Mouse (Mus musculus) left cerebral cortex, postnatal 25 days (tissue): Measurements from ENCODE around the gene Sp8. TPM values are rescaled to one million over a fixed set of nuclear protein-coding genes. Genes with fewer than 3 reads are reported as not detected.

ENCODE experiments used
- DNase-seq, 2 experiments: peaks; one replicate each; pipeline ENCODE4 v3.0.0; 2022; ENCODE audit warnings: low spot score in 2 of 2, mixed read lengths in 1 of 2
- intact Hi-C: fragments of 180-260 bp; cut with DNase I; formaldehyde crosslinking; loops from one replicate; pipeline ENCODE4 v1.15.1; 2025
- total RNA-seq, 2 experiments: library from RNA; stranded (reverse); gene quantifications; 2 replicates each; pipeline ENCODE4 v1.2.3; 2021

Sp8 gene
- total RNA-seq = 1 to 10 TPM; 1.7 to 2.5 TPM

DNA sequence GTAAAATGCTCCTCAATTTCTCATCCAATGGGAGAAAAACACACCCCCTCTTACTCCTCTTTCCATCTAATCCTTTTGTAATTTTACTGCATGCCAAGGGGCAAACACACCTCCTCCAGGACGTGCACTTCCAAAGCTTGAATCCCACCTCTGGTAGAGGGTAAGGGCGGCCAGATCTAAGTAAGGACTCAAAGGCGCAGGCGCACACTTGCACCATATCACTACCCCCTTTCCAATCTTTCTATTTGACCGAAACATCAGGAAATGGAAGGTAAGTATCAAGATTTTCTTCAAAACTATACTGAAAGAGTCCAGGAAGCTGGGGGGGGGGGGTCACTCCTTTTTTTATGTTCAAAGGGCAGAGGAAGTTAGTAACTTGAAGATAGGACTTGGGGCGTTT lies at the start of gene Sp8:
Gene Sp8, plus strand, starts transcription at position 109 of the 400 bp plus-strand sequence.
- DNase-seq = no peak
- intact Hi-C loops = loop anchor here (5.0 kb wide), 2 partner anchors 189 to 544 kb away; partner anchors contain the start of gene Sp4

GRCm38 (mm10) chr12:118811328-118811961 lies 34.7 kb upstream of the Sp8 start:
- intact Hi-C loops = no loop called here
- no peak for DNase-seq

DNA sequence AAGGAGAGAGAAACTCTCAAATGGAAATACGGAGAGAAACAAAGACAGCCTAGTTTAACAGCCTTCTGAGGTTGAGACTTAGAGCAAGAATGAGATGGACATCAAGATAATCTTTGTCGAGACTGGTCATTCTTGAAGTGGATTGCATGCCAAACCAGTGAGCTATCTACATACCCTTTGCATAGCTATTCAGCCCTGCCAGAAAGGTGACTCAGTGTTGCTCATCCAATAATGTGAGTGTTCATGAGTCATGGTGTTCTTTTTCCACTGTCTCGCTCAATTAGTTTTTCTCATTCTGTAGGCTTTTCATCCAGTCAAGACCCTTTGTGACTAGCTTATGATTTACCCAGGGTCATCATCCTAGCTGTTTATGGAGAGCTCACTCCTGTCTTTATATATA lies 31.6 kb upstream of the Sp8 start:
- intact Hi-C loops = no loop called here

DNA sequence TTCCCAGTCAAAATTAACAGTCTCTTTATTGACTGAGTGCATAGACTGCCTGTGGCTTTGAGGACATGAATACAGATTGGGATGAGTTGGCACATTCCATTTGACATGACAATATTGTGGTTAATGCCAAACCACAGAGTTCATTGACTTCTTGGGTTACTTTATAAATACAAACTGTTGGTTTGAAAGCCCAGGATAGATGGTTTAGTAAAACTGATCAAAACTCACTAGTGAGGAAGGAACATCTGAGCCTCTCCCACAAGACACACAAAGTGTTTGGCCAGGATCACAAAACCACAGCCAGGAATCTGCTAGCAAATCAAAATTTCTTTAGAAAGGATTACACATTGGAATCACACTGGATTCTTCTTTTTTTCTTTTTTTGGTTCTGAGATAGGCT lies 30.0 kb upstream of the Sp8 start:
- intact Hi-C loops = no loop called here
- DNase-seq = no peak

More for the DNA sequence above, 31.6 kb upstream of the Sp8 start:
- DNase-seq = no peak

- no peak for DNase-seq
- intact Hi-C loops = no loop called here
Measured at GRCm38 (mm10) chr12:118829881-118830280, 16.2 kb upstream of the Sp8 start.

- intact Hi-C loops = no loop called here
- DNase-seq = no peak
Measured at GRCm38 (mm10) chr12:118836411-118837341, 9.5 kb upstream of the Sp8 start.

DNA sequence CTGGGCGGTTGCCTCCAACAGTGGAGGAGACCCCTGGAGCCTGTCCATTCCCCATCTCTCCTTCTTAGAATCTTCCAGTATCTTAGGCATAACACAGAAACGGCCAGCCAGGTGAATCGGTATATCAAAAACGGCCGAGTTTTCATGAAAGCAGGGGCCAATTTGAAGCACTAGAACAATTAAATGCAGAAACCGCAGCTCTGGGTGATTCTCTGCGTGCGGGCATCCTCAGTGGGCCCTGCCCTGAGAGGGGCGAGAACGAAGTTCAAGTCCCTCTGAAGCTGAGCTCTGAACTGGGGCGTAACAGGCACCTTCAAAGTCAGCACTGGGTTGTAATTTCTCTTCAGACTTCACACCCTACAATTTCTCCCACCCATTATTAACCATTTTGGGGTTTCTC lies 8.8 kb upstream of the Sp8 start:
- no peak for DNase-seq
- intact Hi-C loops = no loop called here

DNA sequence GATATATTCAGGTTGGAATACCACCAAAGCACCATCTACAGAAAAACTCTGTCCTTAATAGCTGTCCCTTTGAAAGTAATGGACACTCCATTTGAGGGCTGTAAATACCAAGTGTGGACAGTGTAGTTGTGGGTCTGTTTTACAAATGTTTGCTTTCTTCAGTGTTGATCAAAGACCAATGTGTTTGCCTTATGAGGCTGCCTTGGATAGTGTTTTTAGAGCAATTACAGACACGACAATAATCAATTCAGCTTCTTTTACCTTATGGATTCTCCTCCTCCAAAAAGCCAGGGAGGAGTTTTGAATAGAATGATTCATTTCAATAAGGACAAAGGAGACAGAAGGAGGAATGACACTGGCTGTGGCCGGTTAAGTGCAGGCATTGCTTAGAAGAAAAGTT lies 7.9 kb upstream of the Sp8 start:
- no peak for DNase-seq
- intact Hi-C loops = no loop called here

DNA sequence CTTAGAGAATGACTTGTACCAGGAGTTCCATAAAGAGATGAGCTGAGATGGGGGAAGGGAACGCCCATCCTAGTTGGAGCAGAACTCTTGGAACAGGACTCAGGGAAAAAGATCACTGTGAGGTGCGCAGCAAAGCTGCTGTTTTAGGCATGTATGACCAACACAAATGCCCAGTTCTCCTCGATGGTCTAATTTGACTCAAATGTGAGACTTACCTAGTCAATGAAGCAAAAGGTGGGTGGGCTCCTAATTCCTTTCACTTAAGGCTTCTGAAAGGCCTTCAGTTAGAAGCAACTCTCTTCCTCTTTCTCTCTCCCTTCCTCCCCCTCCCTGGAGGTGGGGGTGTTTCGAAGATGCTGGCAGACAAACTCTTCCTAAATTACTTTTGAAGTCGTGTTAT lies 6.7 kb upstream of the Sp8 start:
- intact Hi-C loops = no loop called here
- no peak for DNase-seq

GRCm38 (mm10) chr12:118840301-118840700 lies 5.8 kb upstream of the Sp8 start:
- intact Hi-C loops = no loop called here

DNA sequence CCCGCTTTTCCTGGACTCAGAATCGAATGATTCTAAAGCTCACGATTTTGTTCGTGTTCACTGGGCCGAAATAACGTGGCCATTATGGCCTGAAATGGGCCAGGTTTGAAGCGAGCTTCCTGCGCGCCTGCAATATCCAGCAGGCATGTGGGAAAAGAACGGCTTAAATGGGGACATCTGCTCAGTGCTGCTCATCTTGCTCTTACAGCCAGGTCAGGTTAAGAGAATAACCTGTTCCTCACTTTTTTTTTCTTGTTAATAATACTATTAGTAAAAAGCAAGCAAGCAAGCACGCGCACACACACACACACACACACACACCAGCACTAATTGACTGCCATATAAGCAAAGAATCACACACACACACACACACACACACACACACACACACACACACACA lies 5.3 kb upstream of the Sp8 start:
- DNase-seq = no peak

More at GRCm38 (mm10) chr12:118840301-118840700, 5.8 kb upstream of the Sp8 start:
- no peak for DNase-seq

GRCm38 (mm10) chr12:118841381-118841922 lies 4.7 kb upstream of the Sp8 start:
- DNase-seq = no peak
- intact Hi-C loops = no loop called here

More for the DNA sequence above, 5.3 kb upstream of the Sp8 start:
- intact Hi-C loops = no loop called here

GRCm38 (mm10) chr12:118841971-118842550 lies 4.1 kb upstream of the Sp8 start:
- no peak for DNase-seq

GRCm38 (mm10) chr12:118842671-118843411 lies 3.3 kb upstream of the Sp8 start:
- intact Hi-C loops = no loop called here
- DNase-seq = no peak

More at GRCm38 (mm10) chr12:118841971-118842550, 4.1 kb upstream of the Sp8 start:
- intact Hi-C loops = no loop called here

DNA sequence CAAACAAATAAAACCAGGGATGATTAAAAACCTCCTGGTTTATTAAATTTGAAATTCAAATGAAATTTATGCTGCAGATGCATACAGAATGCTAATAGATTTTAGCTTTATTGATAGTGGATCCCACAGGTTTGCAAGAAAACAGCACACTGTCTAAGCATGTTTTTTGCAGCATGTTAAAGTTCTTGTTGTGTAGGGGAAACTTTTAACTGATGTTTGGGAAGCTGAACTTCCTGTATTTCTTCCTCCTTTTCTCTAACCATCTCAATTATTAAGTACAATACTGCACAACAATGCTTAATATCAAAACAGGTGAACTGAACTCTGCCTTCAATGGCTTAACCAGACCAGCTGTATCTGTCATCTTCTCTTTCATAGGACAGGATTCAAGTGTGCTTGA lies 2.0 kb upstream of the Sp8 start:
- intact Hi-C loops = no loop called here
- DNase-seq = no peak

DNA sequence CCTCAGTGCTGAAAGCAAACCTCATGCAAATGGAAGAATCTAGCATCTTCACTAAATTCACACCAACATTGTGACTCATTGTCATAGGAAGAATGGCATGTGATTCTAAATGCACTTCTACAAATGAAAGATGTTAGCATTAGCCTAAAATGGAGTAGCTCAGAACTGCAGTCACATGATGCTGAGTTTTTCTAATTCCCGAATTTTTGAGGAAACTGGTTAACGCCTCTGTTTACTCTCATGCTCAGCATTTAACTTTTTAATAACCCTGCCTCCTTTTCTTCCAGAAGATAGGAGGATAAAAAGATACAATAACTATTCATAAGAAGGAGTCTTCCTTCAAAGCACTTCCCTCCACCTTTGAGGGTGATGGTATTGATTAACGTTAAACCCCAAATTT lies 1.3 kb upstream of the Sp8 start:
- DNase-seq = no peak
- intact Hi-C loops = loop anchor here (5.0 kb wide), 2 partner anchors 188 to 543 kb away; partner anchors contain the start of gene Sp4

DNA sequence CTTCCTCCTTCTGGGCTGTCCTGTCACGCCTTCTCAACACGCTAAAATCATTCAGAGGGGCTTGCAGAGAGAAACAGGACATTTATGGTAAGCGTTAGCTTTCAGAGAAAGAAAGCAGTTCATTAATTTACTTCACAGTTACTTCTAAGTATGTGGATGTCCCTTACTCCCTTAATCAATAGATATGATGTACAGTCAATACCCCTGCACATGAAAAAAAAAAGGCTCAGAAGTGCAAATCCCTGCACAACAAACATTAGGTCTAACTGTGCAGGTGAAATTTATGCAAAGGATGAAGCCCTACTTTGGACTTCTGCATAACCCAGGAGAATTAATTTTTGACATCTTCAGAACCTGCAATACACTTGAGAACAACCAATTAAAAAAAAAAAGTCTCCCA lies 778 bp upstream of the Sp8 start:
- intact Hi-C loops = loop anchor here (5.0 kb wide), 2 partner anchors 188 to 543 kb away; partner anchors contain the start of gene Sp4
- no peak for DNase-seq

GRCm38 (mm10) chr12:118846649-118847321 lies 656 bp downstream of the Sp8 start:
- DNase-seq = no peak
- intact Hi-C loops = loop anchor here (5.0 kb wide), 2 partner anchors 189 to 544 kb away; partner anchors contain the start of gene Sp4

DNA sequence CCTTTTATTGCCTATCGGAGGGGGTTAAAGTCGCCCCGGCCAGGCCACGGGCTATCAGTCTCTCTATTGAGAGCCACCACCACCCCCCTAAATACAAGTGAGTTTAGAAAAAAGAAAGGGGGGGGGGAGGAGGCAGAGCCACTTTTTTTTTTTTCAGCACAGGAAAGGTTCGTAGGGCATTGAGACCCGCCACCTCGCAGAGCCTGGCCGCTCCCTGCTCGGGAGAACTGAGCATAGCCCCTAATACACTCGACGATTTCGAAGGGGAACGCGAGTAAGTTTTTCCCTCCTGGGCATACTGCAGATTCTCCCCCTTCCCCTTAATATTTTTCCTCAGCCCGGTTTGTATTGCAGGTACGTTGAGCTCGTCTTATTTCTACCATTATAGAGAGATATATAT lies 1.3 kb downstream of the Sp8 start:
- DNase-seq = no peak
- intact Hi-C loops = loop anchor here (5.0 kb wide), 2 partner anchors 190 to 545 kb away; partner anchors contain the start of gene Sp4
